Mouse (Mus musculus) limb, embryonic 11.5 days (tissue): ENCODE measurements at regions not wholly inside any gene's neighbourhood (a gene's known extent, or its start where the extent isn't known, plus 50 kb on each side); places are given as distances from the start of the nearest gene placed in this dataset.

Source experiments
- ATAC-seq: fragments of 200-750 bp; cut with Nextera tagmentation; 2 replicates; pipeline ENCODE4 v1.8.0; 2017; ENCODE audit warnings: low read depth; ENCODE audit not compliant: insufficient number of reproducible peaks, low FRiP score, low TSS enrichment
- DNase-seq: peaks from one replicate; pipeline ENCODE4 v3.0.0-alpha.2; 2015; ENCODE audit warnings: low spot score
- H3K27ac ChIP-seq: fragments of 300-500 bp; sonication (generic); replicated peaks from 2 replicates; pipeline ENCODE4 v1.5.1; 2014; ENCODE audit warnings: low read depth, mild to moderate bottlenecking, low read length
- H3K27me3 ChIP-seq: fragments of 300-500 bp; sonication (generic); 2 replicates; pipeline ENCODE4 v1.6.1; 2014; ENCODE audit warnings: mild to moderate bottlenecking, low read length, mixed read lengths; ENCODE audit not compliant: control insufficient read depth, insufficient read depth
- H3K36me3 ChIP-seq: fragments of 300-500 bp; sonication (generic); 2 replicates; pipeline ENCODE4 v1.6.1; 2014; ENCODE audit warnings: mild to moderate bottlenecking, low read length, moderate library complexity, mixed read lengths; ENCODE audit not compliant: control insufficient read depth, insufficient read depth
- H3K4me1 ChIP-seq: fragments of 300-500 bp; sonication (generic); 2 replicates; pipeline ENCODE4 v1.6.1; 2014; ENCODE audit warnings: low read length, mixed read lengths; ENCODE audit not compliant: control insufficient read depth, insufficient read depth
- H3K4me2 ChIP-seq: fragments of 300-500 bp; sonication (generic); 2 replicates; pipeline ENCODE4 v1.6.1; 2014; ENCODE audit warnings: low read depth, mild to moderate bottlenecking, moderate library complexity; ENCODE audit not compliant: severe bottlenecking
- H3K4me3 ChIP-seq: fragments of 300-500 bp; sonication (generic); 2 replicates; pipeline ENCODE4 v1.5.1; 2014; ENCODE audit warnings: low read depth, low read length
- H3K9ac ChIP-seq: fragments of 300-500 bp; sonication (generic); 2 replicates; pipeline ENCODE4 v1.6.1; 2014; ENCODE audit warnings: mild to moderate bottlenecking, low read length
- H3K9me3 ChIP-seq: fragments of 300-500 bp; sonication (generic); 2 replicates; pipeline ENCODE4 v1.6.1; 2016; ENCODE audit warnings: low read length; ENCODE audit not compliant: control insufficient read depth
- WGBS: fragments of 180-500 bp; shearing (Covaris S2); extraction: QIAGEN DNeasy Blood & Tissue Kit; methylation state at CpG from one replicate; pipeline ENCODE4 v1.1.7; 2014; 5-methylcytosine and 5-hydroxymethylcytosine counted together

GRCm38 (mm10) chr13:52068886-52069439, 222.5 kb downstream of the Gadd45g start:
- peaks cover 8% of the 10 kb centered on the region; the same call in 1 of the 2 replicates for H3K4me1 ChIP-seq
- 72% methylated on average over 6 of the region's 6 CpGs for WGBS
- DNase-seq (no peak), ATAC-seq (no peak)
- no peak overlapping the region for H3K9ac ChIP-seq
- H3K9me3 ChIP-seq, result no peaks in the 10 kb centered on the region
- H3K27ac ChIP-seq, result no peak overlapping the region
- H3K4me2 ChIP-seq, result no peak overlapping the region
- no peak overlapping the region for H3K4me3 ChIP-seq
- no peaks in the 10 kb centered on the region for H3K36me3 ChIP-seq
- H3K27me3 ChIP-seq, result no peaks in the 10 kb centered on the region

GRCm38 (mm10) chr13:52069714-52070113, 223.2 kb downstream of the Gadd45g start:
- H3K4me2 ChIP-seq, result no peak overlapping the region
- no peak overlapping the region for H3K4me3 ChIP-seq
- peaks cover 8% of the 10 kb centered on the region; the same call in 1 of the 2 replicates for H3K4me1 ChIP-seq
- H3K27me3 ChIP-seq, result no peaks in the 10 kb centered on the region
- no peak for ATAC-seq
- no peaks in the 10 kb centered on the region for H3K9me3 ChIP-seq
- WGBS, result 73% methylated on average over 3 of the region's 3 CpGs
- no peak overlapping the region for H3K9ac ChIP-seq
- DNase-seq, result no peak
- no peaks in the 10 kb centered on the region for H3K36me3 ChIP-seq
- no peak overlapping the region for H3K27ac ChIP-seq

DNA sequence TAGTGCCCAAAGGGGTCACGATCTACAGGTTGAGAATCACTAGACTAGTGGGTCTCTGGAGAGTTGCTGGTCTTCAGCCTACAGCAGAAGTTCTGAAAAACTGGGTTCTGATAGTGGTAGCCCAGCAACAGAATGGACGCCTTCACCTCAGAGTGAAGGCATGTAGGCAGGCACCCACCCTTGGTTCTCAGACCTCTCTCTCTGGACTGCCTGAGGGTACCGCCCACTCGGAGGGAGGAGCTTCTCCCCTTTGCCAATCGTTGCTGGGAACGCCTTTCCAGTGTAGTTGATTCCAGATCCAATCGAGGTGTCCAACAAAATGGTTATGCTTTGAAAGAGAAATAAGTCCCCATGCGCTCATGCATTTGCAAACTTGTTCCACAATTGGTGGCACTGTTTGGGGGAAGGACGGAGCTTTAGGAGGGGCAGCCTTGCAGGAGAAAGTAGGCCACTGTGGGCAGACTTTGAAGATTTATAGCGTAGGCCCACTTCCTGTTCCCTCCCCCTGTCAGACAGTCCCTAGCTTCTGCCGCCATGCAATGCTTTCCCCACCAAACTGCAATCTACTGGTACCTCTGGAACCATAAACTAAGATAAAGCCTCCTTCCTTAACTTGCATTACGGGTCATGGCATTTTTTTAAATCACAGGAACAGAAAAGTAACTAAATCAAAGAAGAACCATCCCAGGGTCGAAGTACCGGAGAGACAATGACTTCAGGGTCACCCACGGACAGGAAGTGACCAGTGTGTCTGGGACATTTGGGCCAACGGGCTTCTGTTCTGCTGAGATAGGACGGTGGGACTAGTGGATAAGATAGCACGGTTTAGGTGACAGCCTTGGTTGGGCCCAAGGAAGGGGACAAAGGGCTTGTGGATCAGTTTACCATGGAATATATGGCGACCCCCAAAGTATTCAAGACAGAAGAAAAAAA, 224.5 kb downstream of the Gadd45g start:
- Histone ChIP-seq H3K36me3 (no peaks in the 10 kb centered on the region), H3K4me2 (no peak overlapping the region), H3K4me1 (0 out of 2 replicates have a peak, but pooled peaks cover under 1% of the 10 kb centered on the region), H3K9me3 (no peaks in the 10 kb centered on the region), H3K4me3 (no peak overlapping the region), H3K9ac (no peak overlapping the region), H3K27ac (no peak overlapping the region), H3K27me3 (no peaks in the 10 kb centered on the region)
- 82% methylated on average over 19 of the region's 19 CpGs for WGBS
- ATAC-seq (no peak), DNase-seq (no peak)

DNA sequence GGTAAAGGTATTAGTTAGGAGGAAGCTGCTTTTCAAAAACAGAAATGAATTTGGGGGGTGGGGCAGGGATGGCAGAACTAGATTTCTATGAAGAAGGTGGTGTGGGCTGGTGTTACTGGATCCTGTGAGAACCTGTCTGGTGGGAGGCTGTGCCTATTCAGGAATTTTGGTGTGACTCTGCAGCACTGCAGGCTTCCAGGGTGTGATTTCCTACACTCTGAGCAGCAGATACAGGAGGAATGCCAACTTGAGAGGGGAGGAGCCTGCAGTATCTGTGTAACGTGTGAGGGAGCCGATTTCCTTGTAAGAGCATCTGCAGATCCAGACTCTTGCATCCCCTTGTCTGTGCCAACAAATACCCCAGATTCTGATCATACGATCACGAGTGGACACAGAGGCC, 231.1 kb downstream of the Gadd45g start:
- 67% methylated on average over 4 of the region's 4 CpGs for WGBS
- H3K36me3 ChIP-seq, result no peaks in the 10 kb centered on the region
- H3K4me3 ChIP-seq, result no peak overlapping the region
- no peaks in the 10 kb centered on the region for H3K9me3 ChIP-seq
- no peaks in the 10 kb centered on the region for H3K4me1 ChIP-seq
- DNase-seq (no peak), ATAC-seq (no peak)
- no peak overlapping the region for H3K4me2 ChIP-seq
- no peak overlapping the region for H3K9ac ChIP-seq
- H3K27me3 ChIP-seq, result no peaks in the 10 kb centered on the region
- H3K27ac ChIP-seq, result no peak overlapping the region

GRCm38 (mm10) chr13:52078561-52078960, 232.1 kb downstream of the Gadd45g start:
- DNase-seq (no peak), ATAC-seq (no peak)
- Histone ChIP-seq H3K4me1 (no peaks in the 10 kb centered on the region), H3K9me3 (no peaks in the 10 kb centered on the region), H3K27me3 (no peaks in the 10 kb centered on the region), H3K36me3 (no peaks in the 10 kb centered on the region), H3K9ac (no peak overlapping the region), H3K4me3 (no peak overlapping the region), H3K4me2 (no peak overlapping the region), H3K27ac (no peak overlapping the region)
- 79% methylated on average over 6 of the region's 6 CpGs for WGBS

GRCm38 (mm10) chr13:52079678-52080246, 233.3 kb downstream of the Gadd45g start:
- no peaks in the 10 kb centered on the region for H3K36me3 ChIP-seq
- H3K4me3 ChIP-seq, result no peak overlapping the region
- H3K9me3 ChIP-seq, result no peaks in the 10 kb centered on the region
- no peaks in the 10 kb centered on the region for H3K4me1 ChIP-seq
- no peak overlapping the region for H3K4me2 ChIP-seq
- ATAC-seq (no peak), DNase-seq (no peak)
- no peak overlapping the region for H3K9ac ChIP-seq
- H3K27me3 ChIP-seq, result no peaks in the 10 kb centered on the region
- no peak overlapping the region for H3K27ac ChIP-seq
- WGBS, result 79% methylated on average over 14 of the region's 14 CpGs

- Histone ChIP-seq H3K4me1 (no peaks in the 10 kb centered on the region), H3K36me3 (no peaks in the 10 kb centered on the region), H3K27me3 (no peaks in the 10 kb centered on the region), H3K9me3 (no peaks in the 10 kb centered on the region), H3K9ac (no peak overlapping the region), H3K27ac (no peak overlapping the region), H3K4me3 (no peak overlapping the region), H3K4me2 (no peak overlapping the region)
- no peak for ATAC-seq
- no peak for DNase-seq
- 84% methylated on average over 9 of the region's 9 CpGs for WGBS
These were observed 237.3 kb downstream of the Gadd45g start for GRCm38 (mm10) chr13:52083601-52084455.

GRCm38 (mm10) chr13:52085110-52085509, 238.6 kb downstream of the Gadd45g start:
- H3K36me3 ChIP-seq, result no peaks in the 10 kb centered on the region
- no peak overlapping the region for H3K27ac ChIP-seq

More at GRCm38 (mm10) chr13:52085110-52085509, 238.6 kb downstream of the Gadd45g start:
- no peaks in the 10 kb centered on the region for H3K4me1 ChIP-seq
- no peaks in the 10 kb centered on the region for H3K9me3 ChIP-seq
- no peak overlapping the region for H3K9ac ChIP-seq
- no peak overlapping the region for H3K4me2 ChIP-seq
- no peaks in the 10 kb centered on the region for H3K27me3 ChIP-seq
- ATAC-seq, result no peak
- no peak for DNase-seq
- H3K4me3 ChIP-seq, result no peak overlapping the region
- 29% methylated on average over 3 of the region's 3 CpGs for WGBS
